Mouse (Mus musculus) forebrain, embryonic 15.5 days (tissue): ENCODE results near the gene Bcl2l14. TPM values are rescaled to one million over a fixed set of nuclear protein-coding genes. Genes with fewer than 3 reads are reported as not detected.

Source experiments
- ATAC-seq: fragments of 200-750 bp; cut with Nextera tagmentation; replicated peaks from 2 replicates; pipeline ENCODE4 v1.8.0; 2017; ENCODE audit warnings: mild to moderate bottlenecking, moderate TSS enrichment, moderate library complexity
- H3K27ac ChIP-seq: fragments of 300-500 bp; sonication (generic); replicated peaks from 2 replicates; pipeline ENCODE4 v1.5.1; 2015; ENCODE audit warnings: mild to moderate bottlenecking, inconsistent platforms
- H3K27me3 ChIP-seq: fragments of 300-500 bp; sonication (generic); 2 replicates; pipeline ENCODE4 v1.6.1; 2015; ENCODE audit warnings: inconsistent platforms
- H3K36me3 ChIP-seq: fragments of 300-500 bp; sonication (generic); 2 replicates; pipeline ENCODE4 v1.6.1; 2015; ENCODE audit warnings: mild to moderate bottlenecking, inconsistent platforms
- H3K4me1 ChIP-seq: fragments of 300-500 bp; sonication (generic); 2 replicates; pipeline ENCODE4 v1.6.1; 2015; ENCODE audit warnings: inconsistent platforms
- H3K4me2 ChIP-seq: fragments of 300-500 bp; sonication (generic); replicated peaks from 2 replicates; pipeline ENCODE4 v1.6.1; 2015; ENCODE audit warnings: mild to moderate bottlenecking, inconsistent platforms
- H3K4me3 ChIP-seq: fragments of 300-500 bp; sonication (generic); 2 replicates; pipeline ENCODE4 v1.5.1; 2015; ENCODE audit warnings: mild to moderate bottlenecking, inconsistent platforms
- H3K9ac ChIP-seq: fragments of 300-500 bp; sonication (generic); replicated peaks from 2 replicates; pipeline ENCODE4 v1.6.1; 2015; ENCODE audit warnings: mild to moderate bottlenecking, inconsistent platforms
- H3K9me3 ChIP-seq: fragments of 300-500 bp; sonication (generic); 2 replicates; pipeline ENCODE4 v1.6.1; 2016; ENCODE audit warnings: inconsistent platforms
- WGBS: fragments of 180-500 bp; shearing (Covaris S2); methylation state at CpG from one replicate; pipeline ENCODE4 v1.1.7; 2015; ENCODE audit warnings: mixed read lengths; 5-methylcytosine and 5-hydroxymethylcytosine counted together
- polyA plus RNA-seq: library from polyadenylated mRNA; unstranded; fragments of >200 nt; fragmentation: Nextera tagmentation; extraction: Ambion mirVana; gene quantifications from 2 replicates; pipeline ENCODE4 v1.2.1, GENCODE M21; 2015

Gene Bcl2l14
- polyA plus RNA-seq, 1 experiment from 2014 or later = not detected

DNA sequence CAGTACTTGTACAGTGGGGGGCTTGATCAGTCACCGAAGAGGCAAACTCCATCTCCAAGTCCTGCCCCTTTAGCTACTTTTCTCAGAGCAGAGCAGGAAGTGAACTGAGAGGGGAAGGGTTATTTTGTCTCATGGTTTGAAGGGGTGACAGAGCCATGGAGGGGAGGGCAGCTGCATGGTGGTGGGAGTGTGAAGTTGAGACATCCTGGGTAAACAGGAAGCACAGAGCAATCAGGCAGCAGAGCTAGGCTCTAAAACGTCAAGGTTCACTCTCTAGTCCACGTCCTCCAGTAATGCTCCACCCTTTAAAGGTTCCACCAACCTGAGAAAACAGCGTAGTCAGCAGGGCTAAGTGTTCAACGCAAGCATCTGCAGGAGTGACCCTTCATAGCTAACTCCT is 40.8 kb downstream of the Bcl2l14 start:
- no peaks in the 10 kb centered on the region for H3K27me3 ChIP-seq
- no peak overlapping the region for H3K4me2 ChIP-seq
- ATAC-seq = no peak
- peaks cover 16% of the 10 kb centered on the region for H3K4me1 ChIP-seq
- 86% methylated on average over 5 of the region's 5 CpGs for WGBS
- no peak overlapping the region for H3K27ac ChIP-seq
- H3K36me3 ChIP-seq = no peaks in the 10 kb centered on the region
- H3K9ac ChIP-seq = no peak overlapping the region
- no peak overlapping the region for H3K4me3 ChIP-seq
- H3K9me3 ChIP-seq = no peaks in the 10 kb centered on the region

DNA sequence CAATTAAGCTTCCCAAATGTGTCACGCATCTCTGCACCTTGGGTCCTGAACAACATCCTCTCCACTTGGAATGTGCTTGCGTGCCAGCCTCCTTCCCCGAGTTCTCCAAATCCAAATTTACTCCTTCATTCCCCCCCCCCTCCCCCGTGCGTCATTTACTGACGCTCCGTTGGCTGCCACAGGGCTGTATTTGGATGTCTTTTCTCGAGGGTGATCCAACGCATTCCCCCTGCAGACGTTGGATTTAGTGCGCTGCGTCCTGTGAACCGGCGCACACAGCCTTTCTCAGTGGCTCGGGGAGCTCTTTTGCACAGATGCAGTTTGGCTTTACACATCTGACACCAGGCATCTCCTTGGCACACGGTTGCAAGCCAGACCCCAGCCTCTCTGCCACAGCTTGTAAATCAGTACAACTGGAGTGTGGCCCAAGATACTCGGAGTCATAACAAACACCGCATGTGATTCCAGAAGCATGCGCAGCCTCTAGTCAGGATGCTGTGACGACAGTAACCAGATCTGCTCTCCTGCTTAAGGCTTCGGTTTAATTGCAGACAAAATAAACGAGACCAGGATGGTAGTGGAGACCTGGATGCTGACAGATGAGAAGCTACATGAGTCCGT is 43.4 kb downstream of the Bcl2l14 start:
- peak overlapping the region; percentile 51 for H3K4me2 ChIP-seq
- peak overlapping the region; percentile 33 for H3K4me3 ChIP-seq
- H3K9ac ChIP-seq = peak overlapping the region; percentile 31
- ATAC-seq = peak; percentile 92
- peaks cover 16% of the 10 kb centered on the region for H3K4me1 ChIP-seq
- WGBS = 5% methylated on average over 23 of the region's 23 CpGs
- no peaks in the 10 kb centered on the region for H3K36me3 ChIP-seq
- H3K9me3 ChIP-seq = no peaks in the 10 kb centered on the region
- peak overlapping the region; percentile 71 for H3K27ac ChIP-seq
- no peaks in the 10 kb centered on the region for H3K27me3 ChIP-seq

DNA sequence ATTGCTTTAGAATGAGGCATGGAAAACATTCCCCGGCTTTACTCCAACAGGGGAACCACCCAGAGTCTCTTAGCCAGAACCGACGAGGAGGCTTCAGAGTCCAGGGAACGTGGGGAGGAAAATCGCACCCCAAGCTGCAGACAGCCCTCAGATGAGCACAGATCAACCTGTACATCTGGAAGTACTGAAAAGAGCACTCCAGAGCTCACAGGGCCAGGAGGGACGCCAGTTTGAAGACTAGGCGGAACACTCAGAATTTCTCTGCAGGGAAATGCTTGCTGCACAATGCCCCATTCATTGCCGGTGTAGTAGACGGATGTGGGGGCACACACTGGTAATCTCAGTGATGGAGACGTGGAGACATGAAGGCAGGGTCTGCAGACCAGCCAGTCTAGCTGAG is 43.9 kb downstream of the Bcl2l14 start:
- peaks cover 5% of the 10 kb centered on the region for H3K36me3 ChIP-seq
- peaks cover 16% of the 10 kb centered on the region for H3K4me1 ChIP-seq
- H3K9ac ChIP-seq = peak overlapping the region; percentile 31
- peak overlapping the region; percentile 71 for H3K27ac ChIP-seq
- H3K27me3 ChIP-seq = no peaks in the 10 kb centered on the region
- no peaks in the 10 kb centered on the region for H3K9me3 ChIP-seq
- ATAC-seq = peak; percentile 43
- WGBS = 16% methylated on average over 10 of the region's 10 CpGs
- peak overlapping the region; percentile 51 for H3K4me2 ChIP-seq
- peak overlapping the region; percentile 33 for H3K4me3 ChIP-seq

DNA sequence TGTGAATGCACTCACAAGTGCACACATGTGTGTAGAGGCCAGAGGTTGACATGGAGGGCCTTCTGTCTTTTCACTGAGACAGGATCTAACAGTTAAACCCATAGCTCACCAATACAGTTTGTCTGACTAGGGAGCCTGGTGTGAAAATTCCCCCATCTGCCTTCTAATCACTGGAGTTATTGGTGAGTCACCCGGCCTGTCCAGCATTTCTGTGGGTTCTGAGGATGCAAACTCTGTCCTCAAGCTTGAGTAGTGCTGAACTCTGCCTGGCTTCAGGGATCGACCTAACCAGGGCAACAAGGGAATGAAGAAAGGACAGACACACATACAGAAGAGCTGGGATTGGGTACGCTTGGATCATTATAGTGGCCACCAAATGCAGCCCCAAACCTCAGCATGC is 45.6 kb downstream of the Bcl2l14 start:
- H3K9me3 ChIP-seq = no peaks in the 10 kb centered on the region
- no peaks in the 10 kb centered on the region for H3K27me3 ChIP-seq
- no peak overlapping the region for H3K27ac ChIP-seq
- no peak overlapping the region for H3K9ac ChIP-seq
- 90% methylated on average over 3 of the region's 3 CpGs for WGBS
- no peak for ATAC-seq
- H3K36me3 ChIP-seq = peaks cover 9% of the 10 kb centered on the region
- H3K4me3 ChIP-seq = no peak overlapping the region
- peaks cover 16% of the 10 kb centered on the region for H3K4me1 ChIP-seq
- no peak overlapping the region for H3K4me2 ChIP-seq

DNA sequence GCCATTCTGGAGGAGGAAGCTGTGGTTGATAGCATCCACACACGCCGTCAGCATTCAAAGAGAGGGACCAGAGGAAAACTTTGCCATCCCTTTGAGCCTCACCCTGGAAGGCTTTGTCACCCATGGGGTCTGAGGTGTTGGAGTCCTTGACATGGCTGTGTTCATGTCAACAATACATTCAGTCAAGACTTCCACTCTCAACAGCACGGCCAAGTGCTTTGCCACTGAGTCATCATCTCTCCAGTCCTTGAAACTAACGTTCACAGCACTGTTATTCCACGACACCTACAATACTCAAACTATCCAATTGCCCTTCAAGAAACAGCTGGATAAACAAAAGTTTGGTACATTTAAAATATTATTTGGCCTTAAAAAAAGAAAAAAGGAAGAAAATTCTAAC is 46.1 kb downstream of the Bcl2l14 start:
- no peak for ATAC-seq
- Histone ChIP-seq H3K9me3 (no peaks in the 10 kb centered on the region), H3K4me3 (no peak overlapping the region), H3K4me2 (no peak overlapping the region), H3K36me3 (peaks cover 9% of the 10 kb centered on the region), H3K4me1 (peaks cover 16% of the 10 kb centered on the region), H3K9ac (no peak overlapping the region), H3K27ac (no peak overlapping the region), H3K27me3 (no peaks in the 10 kb centered on the region)
- WGBS = 92% methylated on average over 5 of the region's 5 CpGs

DNA sequence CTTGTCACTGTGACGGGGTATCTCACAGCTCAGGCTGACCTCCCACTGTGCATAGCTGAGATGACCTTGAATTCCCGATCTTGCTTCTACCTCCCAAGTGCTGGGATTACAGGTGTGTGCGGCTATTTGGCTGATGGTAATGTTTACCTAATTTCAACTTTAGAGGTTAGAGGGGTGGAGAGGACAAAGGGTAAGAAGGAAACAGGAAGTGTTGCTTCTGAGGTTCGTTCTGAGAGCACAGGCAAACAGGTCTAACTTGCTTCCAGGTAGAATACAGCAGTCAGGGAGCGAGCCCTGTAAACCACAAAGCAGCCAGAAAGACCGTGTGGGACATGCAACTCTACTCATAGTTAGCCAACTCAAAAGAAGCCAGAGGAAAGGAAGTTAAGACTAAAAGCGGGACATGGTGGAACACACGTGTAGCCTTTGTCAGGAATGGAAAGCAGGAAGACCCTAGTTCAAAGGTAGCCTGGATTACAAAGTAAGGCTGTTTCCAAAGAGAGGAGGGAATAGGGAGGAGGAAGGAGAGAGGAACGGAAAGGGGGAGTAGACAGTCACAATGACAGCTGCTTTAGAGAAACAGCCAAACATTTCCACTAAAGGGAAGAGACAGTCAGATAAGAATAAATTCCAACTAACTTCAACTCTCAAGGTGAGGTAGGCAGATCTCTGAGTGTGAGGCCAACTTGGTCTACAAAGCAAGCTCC is 47.2 kb downstream of the Bcl2l14 start:
- Histone ChIP-seq H3K9ac (no peak overlapping the region), H3K4me1 (peaks cover 16% of the 10 kb centered on the region), H3K9me3 (no peaks in the 10 kb centered on the region), H3K36me3 (peaks cover 9% of the 10 kb centered on the region), H3K4me2 (no peak overlapping the region), H3K4me3 (no peak overlapping the region), H3K27me3 (no peaks in the 10 kb centered on the region), H3K27ac (no peak overlapping the region)
- 82% methylated on average over 9 of the region's 9 CpGs for WGBS
- ATAC-seq = no peak

DNA sequence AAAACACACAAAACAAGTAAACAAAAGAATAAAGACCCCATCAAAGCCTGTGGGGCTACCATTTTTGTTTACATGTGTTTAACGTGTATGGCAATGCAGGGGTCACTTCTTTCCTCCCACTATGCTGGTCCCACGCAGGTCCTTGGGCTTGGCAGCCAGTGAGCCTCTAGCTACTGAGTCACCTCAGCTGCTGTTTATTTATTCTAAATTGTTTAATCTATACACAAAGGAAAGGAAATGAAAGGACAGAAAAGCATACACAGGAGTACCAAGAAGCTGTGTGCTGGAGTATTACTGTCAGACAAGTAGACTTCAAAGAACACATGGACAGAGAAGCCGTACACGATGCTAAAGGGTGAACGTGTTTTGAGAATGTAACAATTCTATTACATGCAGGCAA is 47.8 kb downstream of the Bcl2l14 start:
- H3K4me3 ChIP-seq = no peak overlapping the region
- H3K36me3 ChIP-seq = peaks cover 9% of the 10 kb centered on the region
- no peaks in the 10 kb centered on the region for H3K9me3 ChIP-seq
- H3K27me3 ChIP-seq = no peaks in the 10 kb centered on the region
- H3K4me1 ChIP-seq = peaks cover 13% of the 10 kb centered on the region
- H3K4me2 ChIP-seq = no peak overlapping the region
- H3K27ac ChIP-seq = no peak overlapping the region
- ATAC-seq = no peak
- H3K9ac ChIP-seq = no peak overlapping the region
- 80% methylated on average over 5 of the region's 5 CpGs for WGBS

DNA sequence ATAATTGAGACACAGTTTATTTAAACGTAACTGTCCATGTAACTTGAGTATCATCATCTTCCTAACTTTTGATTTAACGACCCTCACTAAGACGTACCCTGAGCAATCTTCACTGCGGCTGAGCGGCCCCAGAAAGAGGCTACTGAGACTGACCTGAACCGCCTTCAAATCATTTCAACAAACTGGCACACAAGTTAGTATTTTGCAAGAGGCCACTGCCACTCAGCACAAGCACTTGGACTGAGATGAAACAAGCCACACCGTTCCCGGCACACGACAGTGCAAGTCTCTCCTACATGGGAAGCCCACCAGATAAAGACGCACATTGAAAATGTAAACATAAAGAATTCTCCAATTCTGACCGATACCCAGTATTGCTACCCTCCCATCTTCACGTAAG is 52.3 kb downstream of the Bcl2l14 start:
- Histone ChIP-seq H3K4me3 (no peak overlapping the region), H3K27ac (no peak overlapping the region), H3K27me3 (no peaks in the 10 kb centered on the region), H3K9ac (no peak overlapping the region), H3K9me3 (no peaks in the 10 kb centered on the region), H3K4me2 (no peak overlapping the region), H3K4me1 (no peaks in the 10 kb centered on the region), H3K36me3 (peaks cover 40% of the 10 kb centered on the region)
- WGBS = 89% methylated on average over 12 of the region's 12 CpGs
- ATAC-seq = no peak

DNA sequence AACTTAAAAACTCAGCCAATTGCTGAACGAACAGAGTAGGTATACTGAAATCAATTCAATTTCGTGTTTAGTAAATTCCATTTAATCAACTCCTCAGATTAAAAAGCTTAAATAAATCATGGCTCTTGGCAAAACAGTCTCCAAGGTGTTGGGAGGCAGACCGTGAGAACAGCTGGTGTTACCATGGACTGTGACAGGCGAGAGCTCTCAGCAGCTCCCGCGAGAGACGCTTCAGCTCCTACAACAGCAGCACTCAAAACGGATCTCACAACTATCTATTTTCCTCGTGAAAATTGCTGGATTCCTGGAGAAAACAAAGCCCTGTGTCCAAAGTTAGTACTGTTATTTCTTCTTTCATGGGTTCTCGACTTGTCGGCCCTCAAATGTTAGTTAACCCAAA is 53.8 kb downstream of the Bcl2l14 start:
- H3K36me3 ChIP-seq = peaks cover 51% of the 10 kb centered on the region

DNA sequence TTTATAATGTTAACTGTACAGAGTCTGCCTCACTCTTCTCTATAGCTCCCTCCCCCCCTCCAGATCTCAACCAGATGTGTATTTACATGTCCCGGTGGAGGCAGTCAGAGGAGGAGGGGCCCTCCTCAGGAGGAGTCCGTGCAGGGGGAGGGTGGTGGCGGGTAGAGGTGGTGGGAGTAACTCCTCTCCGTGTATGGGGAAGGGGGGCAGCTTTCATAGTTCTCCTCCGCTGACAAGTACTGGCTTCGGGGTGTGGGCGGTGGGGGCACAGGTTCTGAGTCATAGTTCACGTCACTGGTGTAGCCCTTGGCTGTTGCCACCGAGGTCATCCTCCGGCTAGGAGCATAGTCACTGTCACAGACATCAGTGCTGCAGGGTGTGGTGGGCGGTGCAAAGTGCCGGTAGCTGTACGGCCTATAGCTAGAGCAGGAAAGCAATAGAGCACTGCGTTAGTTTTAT is 54.6 kb downstream of the Bcl2l14 start:
- Histone ChIP-seq H3K9me3 (no peaks in the 10 kb centered on the region), H3K36me3 (peaks cover 53% of the 10 kb centered on the region), H3K27me3 (no peaks in the 10 kb centered on the region), H3K4me3 (no peak overlapping the region), H3K27ac (no peak overlapping the region), H3K4me2 (no peak overlapping the region), H3K4me1 (no peaks in the 10 kb centered on the region), H3K9ac (no peak overlapping the region)
- WGBS = 72% methylated on average over 14 of the region's 14 CpGs
- ATAC-seq = peak; percentile 51

More for the DNA sequence above, 53.8 kb downstream of the Bcl2l14 start:
- no peaks in the 10 kb centered on the region for H3K4me1 ChIP-seq
- H3K27me3 ChIP-seq = no peaks in the 10 kb centered on the region
- H3K9ac ChIP-seq = no peak overlapping the region
- no peaks in the 10 kb centered on the region for H3K9me3 ChIP-seq
- no peak overlapping the region for H3K4me3 ChIP-seq
- 52% methylated on average over 11 of the region's 11 CpGs for WGBS
- H3K27ac ChIP-seq = no peak overlapping the region
- no peak overlapping the region for H3K4me2 ChIP-seq
- no peak; the same call in 1 of the 2 replicates for ATAC-seq

DNA sequence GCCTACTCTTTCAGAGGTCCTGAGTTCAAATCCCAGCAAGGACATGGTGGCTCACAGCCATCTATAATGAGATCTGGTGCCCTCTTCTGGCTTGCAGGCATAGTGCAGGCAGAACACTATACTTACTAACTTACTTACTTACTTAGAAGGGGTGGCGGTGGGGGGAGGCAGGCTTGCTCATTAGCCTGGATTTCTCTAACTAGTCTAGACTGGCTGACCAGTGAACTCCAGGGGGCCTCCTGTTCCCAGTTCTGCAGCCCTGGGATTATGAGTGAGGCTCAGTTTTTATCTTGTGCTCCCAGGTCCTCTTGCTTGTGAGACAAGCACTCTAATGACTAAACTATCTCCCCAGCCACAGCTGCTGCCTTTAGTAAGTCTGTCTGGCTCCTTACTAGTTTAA is 58.0 kb downstream of the Bcl2l14 start:
- Histone ChIP-seq H3K4me3 (no peak overlapping the region), H3K9ac (no peak overlapping the region), H3K4me1 (no peaks in the 10 kb centered on the region), H3K36me3 (peaks cover 78% of the 10 kb centered on the region), H3K27me3 (no peaks in the 10 kb centered on the region), H3K27ac (no peak overlapping the region), H3K4me2 (no peak overlapping the region), H3K9me3 (no peaks in the 10 kb centered on the region)
- ATAC-seq = no peak
- WGBS = 85% methylated on average over 1 of the region's 1 CpGs

DNA sequence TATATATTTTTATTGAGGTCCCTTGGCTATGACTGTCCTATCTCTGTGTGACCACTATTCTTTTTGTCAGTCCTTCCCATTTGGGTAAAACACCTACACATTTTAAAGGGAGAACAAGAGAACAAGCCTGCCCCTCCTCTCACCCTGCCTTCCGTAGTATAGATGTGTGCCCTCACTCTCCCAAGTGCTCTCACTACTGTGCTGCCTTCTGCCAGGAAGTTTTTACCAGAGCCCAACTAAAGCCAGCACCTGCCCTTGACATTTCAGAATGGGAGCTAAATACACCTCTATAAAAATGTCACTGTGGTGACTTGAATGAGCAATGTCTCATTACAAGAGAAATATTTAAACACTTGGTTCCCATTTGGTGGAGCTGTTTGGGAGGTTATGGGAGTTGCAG is 62.3 kb downstream of the Bcl2l14 start:
- Histone ChIP-seq H3K4me1 (no peaks in the 10 kb centered on the region), H3K36me3 (peaks cover 76% of the 10 kb centered on the region)

More for the DNA sequence above, 62.3 kb downstream of the Bcl2l14 start:
- H3K9ac ChIP-seq = no peak overlapping the region
- 87% methylated on average over 1 of the region's 1 CpGs for WGBS
- ATAC-seq = no peak
- no peak overlapping the region for H3K27ac ChIP-seq
- H3K27me3 ChIP-seq = no peaks in the 10 kb centered on the region
- H3K9me3 ChIP-seq = no peaks in the 10 kb centered on the region
- H3K4me3 ChIP-seq = no peak overlapping the region
- no peak overlapping the region for H3K4me2 ChIP-seq
